Mouse (Mus musculus) neural tube, embryonic 15.5 days (tissue): ENCODE measurements around the gene Ap2a1. TPM values are rescaled to one million over a fixed set of nuclear protein-coding genes. Genes with fewer than 3 reads are reported as not detected.

Source experiments
- ATAC-seq: fragments of 200-750 bp; cut with Nextera tagmentation; 2 replicates; pipeline ENCODE4 v1.8.0; 2017; ENCODE audit warnings: mild to moderate bottlenecking, moderate TSS enrichment, moderate library complexity; ENCODE audit not compliant: low FRiP score
- H3K27ac ChIP-seq: fragments of 300-500 bp; sonication (generic); replicated peaks from 2 replicates; pipeline ENCODE4 v1.5.1; 2015; ENCODE audit warnings: mild to moderate bottlenecking, inconsistent platforms
- H3K27me3 ChIP-seq: fragments of 300-500 bp; sonication (generic); replicated peaks from 2 replicates; pipeline ENCODE4 v1.6.1; 2015; ENCODE audit warnings: inconsistent platforms
- H3K36me3 ChIP-seq: fragments of 300-500 bp; sonication (generic); 2 replicates; pipeline ENCODE4 v1.6.1; 2015; ENCODE audit warnings: inconsistent platforms
- H3K4me1 ChIP-seq: fragments of 300-500 bp; sonication (generic); 2 replicates; pipeline ENCODE4 v1.6.1; 2015; ENCODE audit warnings: inconsistent platforms
- H3K4me2 ChIP-seq: fragments of 300-500 bp; sonication (generic); 2 replicates; pipeline ENCODE4 v1.6.1; 2015; ENCODE audit warnings: inconsistent platforms, mild to moderate bottlenecking, moderate library complexity
- H3K4me3 ChIP-seq: fragments of 300-500 bp; sonication (generic); replicated peaks from 2 replicates; pipeline ENCODE4 v1.5.1; 2015; ENCODE audit warnings: mild to moderate bottlenecking, inconsistent platforms
- H3K9ac ChIP-seq: fragments of 300-500 bp; sonication (generic); replicated peaks from 2 replicates; pipeline ENCODE4 v1.6.1; 2015; ENCODE audit warnings: mild to moderate bottlenecking, inconsistent platforms
- H3K9me3 ChIP-seq: fragments of 300-500 bp; sonication (generic); replicated peaks from 2 replicates; pipeline ENCODE4 v1.6.1; 2016; ENCODE audit warnings: inconsistent platforms
- WGBS: fragments of 180-500 bp; shearing (Covaris S2); methylation state at CpG from one replicate; pipeline ENCODE4 v1.1.7; 2015; ENCODE audit warnings: mixed read lengths; 5-methylcytosine and 5-hydroxymethylcytosine counted together
- polyA plus RNA-seq: library from polyadenylated mRNA; unstranded; fragments of >200 nt; fragmentation: Nextera tagmentation; extraction: Ambion mirVana; gene quantifications from 2 replicates; pipeline ENCODE4 v1.2.1, GENCODE M21; 2015

The Ap2a1 gene
- polyA plus RNA-seq, 1 experiment from 2014 or later = 126 TPM

GRCm38 (mm10) chr7:44861429-44861816 lies 67.9 kb downstream of the Ap2a1 start:
- H3K27ac ChIP-seq = peak overlapping the region; percentile 46
- peaks cover 42% of the 10 kb centered on the region for H3K36me3 ChIP-seq
- 76% methylated on average over 14 of the region's 14 CpGs for WGBS
- no peak overlapping the region for H3K9ac ChIP-seq
- H3K4me1 ChIP-seq = peaks cover 65% of the 10 kb centered on the region
- no peaks in the 10 kb centered on the region for H3K9me3 ChIP-seq
- H3K4me2 ChIP-seq = no peak overlapping the region
- no peak for ATAC-seq
- H3K27me3 ChIP-seq = no peaks in the 10 kb centered on the region
- H3K4me3 ChIP-seq = no peak overlapping the region

DNA sequence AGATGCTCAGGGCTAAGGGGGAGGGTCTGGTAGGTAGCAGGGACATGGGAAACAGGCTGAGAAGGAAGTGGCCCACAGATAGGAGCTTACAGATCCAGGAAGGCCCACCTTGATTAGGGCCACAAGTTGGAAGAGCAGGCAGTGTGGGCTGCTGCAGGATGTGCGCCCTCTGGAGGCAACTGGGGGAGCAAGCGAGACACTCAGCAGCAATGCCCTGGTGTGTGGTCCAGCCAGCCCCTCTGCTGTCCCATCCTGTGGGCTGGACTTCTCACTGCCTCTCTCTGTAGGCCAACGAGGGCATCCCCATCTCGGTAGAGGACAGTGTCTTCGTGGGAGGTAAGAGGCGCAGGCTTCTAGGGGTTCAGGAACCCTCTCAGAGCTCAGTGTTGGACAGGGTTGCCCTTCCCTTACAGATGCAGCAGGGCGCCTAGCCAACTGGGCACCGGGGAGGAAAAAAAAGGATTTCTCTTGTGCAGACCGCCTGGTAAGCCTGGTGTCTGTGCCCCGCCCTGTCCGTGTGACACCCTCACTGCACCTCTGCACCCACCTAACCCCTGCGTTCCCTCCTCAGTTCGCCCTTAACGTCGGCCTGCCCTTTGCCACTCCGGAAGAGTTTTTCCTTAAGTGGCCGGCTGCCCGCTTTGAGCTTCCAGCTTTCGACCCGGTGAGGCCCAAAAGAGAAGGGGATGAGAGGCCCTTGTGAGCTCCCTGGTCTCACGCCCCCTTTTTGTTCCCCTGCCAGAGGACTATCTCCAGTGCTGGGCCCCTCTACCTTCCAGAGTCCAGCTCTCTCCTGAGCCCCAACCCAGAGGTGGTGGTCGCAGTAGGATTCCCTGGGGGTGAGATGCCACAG lies 68.5 kb downstream of the Ap2a1 start:
- WGBS = 60% methylated on average over 22 of the region's 22 CpGs
- no peak overlapping the region for H3K4me2 ChIP-seq
- ATAC-seq = no peak
- H3K9ac ChIP-seq = peak overlapping the region; percentile 20; the same call in 1 of the 2 replicates
- no peaks in the 10 kb centered on the region for H3K9me3 ChIP-seq
- peak overlapping the region; percentile 46 for H3K27ac ChIP-seq
- peaks cover 40% of the 10 kb centered on the region for H3K36me3 ChIP-seq
- H3K27me3 ChIP-seq = no peaks in the 10 kb centered on the region
- H3K4me3 ChIP-seq = no peak overlapping the region
- peaks cover 63% of the 10 kb centered on the region for H3K4me1 ChIP-seq

- no peak overlapping the region for H3K4me3 ChIP-seq
- H3K27me3 ChIP-seq = no peaks in the 10 kb centered on the region
- WGBS = 90% methylated on average over 11 of the region's 11 CpGs
- no peak overlapping the region for H3K27ac ChIP-seq
- ATAC-seq = no peak
- H3K4me1 ChIP-seq = peaks cover 62% of the 10 kb centered on the region
- no peak overlapping the region for H3K9ac ChIP-seq
- no peak overlapping the region for H3K4me2 ChIP-seq
- H3K36me3 ChIP-seq = peaks cover 37% of the 10 kb centered on the region
- no peaks in the 10 kb centered on the region for H3K9me3 ChIP-seq
These were observed 69.4 kb downstream of the Ap2a1 start for GRCm38 (mm10) chr7:44859896-44860295.

- Histone ChIP-seq H3K4me2 (peak overlapping the region; percentile 91), H3K4me1 (peaks cover 73% of the 10 kb centered on the region), H3K27me3 (no peaks in the 10 kb centered on the region), H3K27ac (peak overlapping the region; percentile 95), H3K9me3 (no peaks in the 10 kb centered on the region), H3K4me3 (peak overlapping the region; percentile 81), H3K9ac (peak overlapping the region; percentile 93), H3K36me3 (peaks cover 23% of the 10 kb centered on the region)
- no peak for ATAC-seq
- 22% methylated on average over 8 of the region's 8 CpGs for WGBS
These were observed 71.4 kb downstream of the Ap2a1 start for GRCm38 (mm10) chr7:44857905-44858304.

- peak; percentile 64 for ATAC-seq
- no peaks in the 10 kb centered on the region for H3K9me3 ChIP-seq
- peak within 1 kb of the TSS; percentile 93 for H3K9ac ChIP-seq
- H3K36me3 ChIP-seq = peaks cover 18% of the 10 kb centered on the region
- peak within 1 kb of the TSS; percentile 91 for H3K4me2 ChIP-seq
- peak within 1 kb of the TSS; percentile 95 for H3K27ac ChIP-seq
- no peaks in the 10 kb centered on the region for H3K27me3 ChIP-seq
- under 1% methylated on average over 32 of the region's 32 CpGs for WGBS
- peaks cover 81% of the 10 kb centered on the region for H3K4me1 ChIP-seq
- peak within 1 kb of the TSS; percentile 81 for H3K4me3 ChIP-seq
These were observed 72.2 kb downstream of the Ap2a1 start, which contains the start of gene Pnkp for GRCm38 (mm10) chr7:44857042-44857552. TSS of gene Pnkp (plus strand) at chr7:44857139.

DNA sequence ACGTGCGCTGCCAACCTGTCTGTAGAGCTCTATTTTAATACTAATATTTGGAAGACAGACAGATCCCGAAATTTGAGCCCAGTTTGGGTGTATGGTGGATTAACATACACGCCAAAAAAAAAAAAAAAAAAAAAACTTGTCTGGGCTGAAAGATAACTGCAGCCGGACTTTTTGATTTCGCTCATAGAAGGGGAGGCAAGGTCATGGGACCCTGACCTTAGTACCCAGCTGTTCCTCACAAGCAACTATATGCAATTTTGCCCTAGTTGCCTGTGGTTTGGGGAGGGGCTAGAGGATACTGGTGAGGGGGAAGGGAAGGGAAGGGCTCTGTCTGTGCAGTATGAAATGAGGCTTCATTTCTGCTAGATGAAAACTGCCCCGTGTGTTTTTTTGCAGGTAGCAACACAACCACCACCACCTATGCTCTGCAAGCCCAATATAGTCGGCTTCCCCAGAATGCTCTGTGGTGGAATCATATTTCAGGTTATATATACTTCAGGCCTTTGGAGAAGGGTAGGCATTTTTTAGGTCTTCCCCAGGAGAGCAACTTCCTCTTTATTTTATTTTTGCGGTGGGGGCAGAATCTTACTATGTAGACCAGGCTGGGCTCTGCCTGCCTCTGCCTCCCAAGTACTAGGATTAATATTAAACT lies 72.9 kb downstream of the Ap2a1 start:
- Histone ChIP-seq H3K9me3 (no peaks in the 10 kb centered on the region), H3K4me3 (peak overlapping the region; percentile 81), H3K36me3 (peaks cover 11% of the 10 kb centered on the region), H3K9ac (0 out of 2 replicates have a peak overlapping the region, but pooled peaks have one; percentile 93), H3K4me2 (peak overlapping the region; percentile 91), H3K27ac (peak overlapping the region; percentile 95), H3K27me3 (no peaks in the 10 kb centered on the region), H3K4me1 (peaks cover 85% of the 10 kb centered on the region)
- 68% methylated on average over 9 of the region's 9 CpGs for WGBS
- ATAC-seq = no peak

DNA sequence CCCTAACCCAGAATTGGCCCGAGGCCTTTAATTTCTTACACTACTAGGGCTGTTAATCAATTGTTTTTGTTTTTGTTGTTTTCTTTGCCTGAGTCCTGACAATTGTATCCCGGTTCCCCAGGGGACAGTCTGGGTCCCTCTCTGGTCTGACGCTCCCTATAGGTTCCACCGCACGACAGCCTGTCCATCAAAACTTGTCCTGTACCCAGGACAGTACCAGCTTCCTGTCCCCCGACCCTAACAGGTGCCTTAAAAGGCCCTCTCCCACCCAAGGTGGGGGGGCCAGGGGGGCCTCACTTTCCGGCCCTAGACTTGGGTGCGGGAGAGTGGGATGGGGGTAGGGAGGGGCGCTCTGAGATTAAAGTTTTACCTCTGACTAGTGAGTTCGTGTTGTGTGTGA lies 74.3 kb downstream of the Ap2a1 start:
- Histone ChIP-seq H3K9ac (peak overlapping the region; percentile 58), H3K4me1 (peaks cover 84% of the 10 kb centered on the region), H3K9me3 (no peaks in the 10 kb centered on the region), H3K27ac (peak overlapping the region; percentile 91), H3K36me3 (peaks cover 10% of the 10 kb centered on the region; the same call in 1 of the 2 replicates), H3K4me2 (peak overlapping the region; percentile 70), H3K27me3 (no peaks in the 10 kb centered on the region), H3K4me3 (peak overlapping the region; percentile 45)
- 32% methylated on average over 10 of the region's 10 CpGs for WGBS
- no peak for ATAC-seq

- Histone ChIP-seq H3K9ac (peak overlapping the region; percentile 58), H3K27ac (peak overlapping the region; percentile 91), H3K4me2 (peak overlapping the region; percentile 70), H3K4me3 (peak overlapping the region; percentile 45), H3K9me3 (no peaks in the 10 kb centered on the region), H3K4me1 (peaks cover 79% of the 10 kb centered on the region), H3K27me3 (no peaks in the 10 kb centered on the region), H3K36me3 (peaks cover 10% of the 10 kb centered on the region; the same call in 1 of the 2 replicates)
- no peak for ATAC-seq
- WGBS = 2% methylated on average over 45 of the region's 45 CpGs
These were observed 74.8 kb downstream of the Ap2a1 start for GRCm38 (mm10) chr7:44854356-44855031.

DNA sequence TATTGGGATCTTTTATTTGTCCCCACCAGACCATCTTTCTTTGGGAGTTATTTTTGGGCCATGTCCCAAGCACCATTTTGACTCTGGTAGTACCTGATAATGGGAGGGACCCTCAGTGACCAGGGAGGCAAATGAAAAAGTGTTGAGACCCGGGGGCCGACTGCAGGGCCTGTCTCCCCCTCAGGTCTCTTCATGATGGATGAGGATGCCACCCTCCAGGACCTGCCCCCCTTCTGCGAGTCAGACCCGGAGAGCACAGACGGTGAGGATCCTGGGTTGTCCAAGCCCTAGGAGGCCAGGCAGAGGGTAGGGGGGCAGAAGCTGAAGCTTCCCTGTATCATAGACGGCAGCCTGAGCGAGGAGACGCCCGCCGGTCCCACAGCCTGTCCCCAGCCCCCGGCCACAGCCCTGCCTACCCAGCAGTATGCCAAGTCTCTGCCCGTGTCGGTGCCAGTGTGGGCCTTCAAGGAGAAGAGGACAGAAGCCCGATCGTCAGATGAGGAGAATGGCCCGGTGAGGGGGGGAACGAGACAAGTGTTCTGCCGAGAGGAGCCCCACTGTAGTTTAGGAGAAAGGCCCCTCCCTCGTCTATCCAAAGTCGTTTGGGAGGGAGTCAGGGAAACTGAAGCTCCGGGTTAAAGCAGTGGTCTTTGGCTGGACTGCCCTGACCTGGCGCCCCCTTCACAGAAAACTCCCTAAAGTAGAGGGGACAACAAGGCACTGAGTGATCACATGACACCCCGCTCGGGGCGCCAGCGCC lies 75.5 kb downstream of the Ap2a1 start:
- peaks cover 74% of the 10 kb centered on the region for H3K4me1 ChIP-seq
- H3K9ac ChIP-seq = peak overlapping the region; percentile 58
- no peak for ATAC-seq
- peak overlapping the region; percentile 91 for H3K27ac ChIP-seq
- H3K4me2 ChIP-seq = peak overlapping the region; percentile 70
- H3K36me3 ChIP-seq = peaks cover 10% of the 10 kb centered on the region; the same call in 1 of the 2 replicates
- H3K4me3 ChIP-seq = peak overlapping the region; percentile 45
- WGBS = 31% methylated on average over 26 of the region's 26 CpGs
- no peaks in the 10 kb centered on the region for H3K9me3 ChIP-seq
- no peaks in the 10 kb centered on the region for H3K27me3 ChIP-seq

DNA sequence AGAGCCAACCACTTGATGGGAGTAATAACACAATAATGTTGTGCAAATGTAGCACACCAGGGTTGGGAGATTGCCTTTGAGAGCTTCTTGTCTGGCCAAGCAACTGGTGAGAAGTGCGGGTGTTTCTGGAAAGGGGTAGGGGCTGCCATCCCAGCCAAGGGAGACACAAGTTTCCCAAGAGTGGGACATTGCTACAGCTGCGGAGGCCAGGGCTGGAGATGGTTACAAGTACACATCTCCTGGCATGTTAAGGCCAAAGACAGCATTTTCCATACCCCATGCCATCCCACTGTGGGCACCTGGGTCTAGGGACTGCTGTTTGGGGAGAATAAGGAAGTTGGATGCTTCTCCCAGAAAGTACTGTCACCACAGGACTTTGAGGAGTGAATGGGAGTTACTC lies 76.2 kb downstream of the Ap2a1 start:
- Histone ChIP-seq H3K36me3 (peaks cover 10% of the 10 kb centered on the region; the same call in 1 of the 2 replicates), H3K27ac (no peak overlapping the region), H3K4me3 (no peak overlapping the region), H3K4me2 (0 out of 2 replicates have a peak overlapping the region, but pooled peaks have one; percentile 70), H3K9ac (no peak overlapping the region), H3K4me1 (peaks cover 68% of the 10 kb centered on the region), H3K27me3 (no peaks in the 10 kb centered on the region), H3K9me3 (no peaks in the 10 kb centered on the region)
- no peak for ATAC-seq
- WGBS = 92% methylated on average over 2 of the region's 2 CpGs
